Mouse (Mus musculus) testis, postnatal 14 days (tissue): ENCODE data around the gene Pfdn4.

ENCODE experiments used
- DNase-seq: peaks from one replicate; pipeline ENCODE4 v3.0.0; 2021; ENCODE audit warnings: low spot score

Gene Pfdn4

DNA sequence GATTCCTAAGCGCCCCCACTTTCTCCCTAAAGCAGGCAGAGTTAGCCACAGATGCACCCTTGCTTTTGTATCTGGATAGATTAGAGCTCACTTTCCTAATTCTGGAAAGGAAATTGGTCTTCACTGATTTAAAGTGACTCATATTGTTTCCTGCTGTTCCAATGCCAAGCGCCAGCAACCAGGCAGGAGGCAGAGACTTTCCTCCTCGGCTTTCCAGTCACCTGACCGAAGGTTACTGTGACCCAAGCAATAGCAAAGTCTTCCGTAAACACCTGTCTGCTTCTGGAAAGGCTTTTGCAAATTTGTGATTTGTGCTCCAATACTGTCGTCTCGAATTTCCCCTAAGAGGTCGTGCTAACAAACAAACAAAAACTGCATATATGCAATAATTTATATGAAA lies 1.8 kb downstream of the Pfdn4 start:
- DNase-seq, result no peak

DNA sequence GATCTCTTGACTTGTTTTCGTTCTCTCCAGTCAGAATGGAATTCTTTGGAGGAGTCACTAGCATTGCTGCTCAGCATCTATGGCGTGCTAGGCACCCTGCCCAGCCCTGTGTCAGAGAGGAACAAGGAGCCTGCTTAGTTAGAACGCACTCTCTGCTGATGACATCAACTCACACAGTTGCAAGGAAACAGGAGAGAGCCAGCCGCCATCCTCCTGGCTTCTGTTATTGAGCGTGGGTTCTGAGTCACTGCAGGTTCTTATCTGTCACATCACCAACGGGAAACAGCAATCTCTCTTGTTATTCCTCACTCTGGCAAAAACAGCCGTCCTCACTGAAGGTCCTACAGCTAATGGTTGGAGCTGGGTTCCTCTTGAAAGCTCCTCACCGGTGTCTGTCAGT lies 7.1 kb downstream of the Pfdn4 start:
- DNase-seq, result no peak

DNA sequence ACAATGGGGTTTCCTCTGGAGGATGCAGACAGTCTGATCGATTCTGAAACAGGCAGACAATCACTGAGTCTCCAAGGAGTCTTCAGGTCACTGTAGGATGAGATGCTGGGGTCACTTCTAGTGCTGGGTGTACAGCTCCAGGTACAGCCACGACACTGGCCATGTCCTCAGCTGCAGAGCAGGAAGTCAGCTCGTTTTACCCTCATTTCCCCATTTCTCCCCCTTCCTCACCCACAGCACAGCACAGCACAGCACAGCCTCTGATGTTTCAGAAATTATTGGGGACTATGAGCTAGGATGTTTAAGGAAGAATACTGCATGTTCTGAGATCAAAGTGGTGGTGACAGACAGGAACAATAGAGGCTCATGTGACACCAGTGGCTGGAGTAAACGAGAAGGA lies 7.8 kb downstream of the Pfdn4 start:
- no peak for DNase-seq

DNA sequence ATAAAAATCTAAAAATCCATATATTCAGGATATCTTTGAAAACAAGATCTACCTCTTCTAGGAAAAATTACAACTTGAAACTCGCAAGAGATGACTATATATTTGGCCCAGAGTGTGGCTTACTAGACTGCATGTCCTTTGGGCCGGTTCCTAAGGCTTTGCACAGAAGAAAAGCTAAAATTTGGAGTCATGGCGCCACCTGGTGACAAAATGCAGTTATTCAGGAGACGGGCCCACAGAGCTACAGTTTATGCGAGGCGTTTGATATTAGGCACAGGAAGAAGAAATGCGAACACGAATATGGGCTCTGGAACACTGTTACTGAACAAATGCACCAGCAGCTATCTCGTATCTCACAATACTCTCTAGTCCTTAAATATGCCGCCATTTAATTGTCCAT lies 11.5 kb downstream of the Pfdn4 start:
- peak; percentile 40 for DNase-seq

DNA sequence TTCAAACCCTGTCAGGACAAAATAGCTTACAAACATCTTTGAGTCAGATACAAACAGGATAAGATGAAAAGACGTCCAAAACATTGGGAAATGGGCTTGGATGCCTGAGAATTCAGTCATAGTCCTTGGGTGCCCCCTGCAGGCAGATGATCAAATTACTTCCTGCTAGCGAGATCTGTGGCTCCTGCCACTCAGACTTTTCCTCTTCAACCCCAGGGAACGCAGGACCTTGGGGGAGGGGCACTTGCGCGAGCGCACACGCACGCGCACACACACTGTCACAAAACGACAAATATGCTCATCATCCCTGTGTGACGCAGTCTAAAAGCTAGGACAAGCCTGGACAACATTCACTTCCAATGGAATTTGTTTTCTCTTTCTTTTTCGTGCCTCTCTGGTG lies 12.6 kb downstream of the Pfdn4 start:
- DNase-seq, result peak; percentile 72

DNA sequence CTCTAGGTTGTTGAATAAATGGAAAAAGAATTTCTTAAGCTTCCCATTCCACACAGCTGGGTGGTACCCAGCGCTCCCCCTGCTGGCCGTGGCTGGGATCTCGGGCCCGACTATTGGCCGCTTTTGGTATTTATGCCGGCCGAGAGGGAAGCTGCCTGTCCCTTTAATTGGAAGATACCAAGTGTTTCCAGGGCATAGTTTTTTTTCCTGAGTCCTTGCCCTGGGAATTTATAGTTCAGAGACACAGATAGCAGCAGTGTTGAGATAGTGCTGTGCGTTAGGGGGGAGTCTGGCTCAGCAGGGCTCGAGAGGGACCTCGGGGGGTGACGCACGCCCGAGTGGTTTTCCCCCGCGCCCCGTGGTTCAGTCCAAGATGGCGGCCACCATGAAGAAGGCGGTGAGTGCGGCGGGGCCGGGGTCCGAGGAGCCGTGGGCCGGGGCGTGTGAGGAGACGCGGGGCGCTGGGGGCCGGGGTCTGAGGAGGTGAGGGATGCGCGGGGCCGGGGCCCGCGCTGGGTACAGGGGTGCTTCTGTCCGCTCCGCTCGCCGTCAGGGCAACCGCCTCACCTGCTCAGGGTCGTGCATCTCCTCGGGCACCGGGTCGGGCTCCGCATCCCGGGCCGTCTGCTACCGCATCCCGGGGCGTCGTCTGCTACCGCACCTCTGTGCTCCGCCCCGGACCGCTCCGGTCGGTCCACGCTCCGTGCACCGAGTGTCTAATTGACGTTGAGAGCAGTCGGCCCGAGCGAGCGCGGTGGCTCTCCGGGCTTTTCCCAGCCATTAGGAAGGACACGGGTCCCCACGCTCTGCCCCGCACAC lies 15.1 kb downstream of the Pfdn4 start:
- DNase-seq, result peak; percentile 87

DNA sequence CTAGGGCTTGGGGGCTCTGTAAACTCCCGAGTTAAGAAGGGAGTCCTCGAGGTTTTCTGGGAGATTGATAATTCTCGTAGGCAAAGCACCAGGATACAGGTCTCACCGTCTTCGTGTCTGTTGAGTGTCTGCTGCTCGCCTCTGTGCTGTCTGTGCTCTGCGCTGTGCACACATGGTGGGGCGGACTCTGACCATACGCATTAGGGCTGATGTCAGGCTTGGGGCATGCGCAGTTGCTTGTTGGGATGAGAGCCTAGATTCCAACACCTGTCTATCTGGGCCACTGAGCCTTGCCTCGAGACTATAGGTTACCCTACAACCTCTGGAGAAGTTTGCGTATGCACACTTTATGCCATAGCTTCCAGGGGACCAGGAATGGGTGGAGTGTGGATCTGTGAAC lies 17.5 kb downstream of the Pfdn4 start:
- DNase-seq, result no peak

DNA sequence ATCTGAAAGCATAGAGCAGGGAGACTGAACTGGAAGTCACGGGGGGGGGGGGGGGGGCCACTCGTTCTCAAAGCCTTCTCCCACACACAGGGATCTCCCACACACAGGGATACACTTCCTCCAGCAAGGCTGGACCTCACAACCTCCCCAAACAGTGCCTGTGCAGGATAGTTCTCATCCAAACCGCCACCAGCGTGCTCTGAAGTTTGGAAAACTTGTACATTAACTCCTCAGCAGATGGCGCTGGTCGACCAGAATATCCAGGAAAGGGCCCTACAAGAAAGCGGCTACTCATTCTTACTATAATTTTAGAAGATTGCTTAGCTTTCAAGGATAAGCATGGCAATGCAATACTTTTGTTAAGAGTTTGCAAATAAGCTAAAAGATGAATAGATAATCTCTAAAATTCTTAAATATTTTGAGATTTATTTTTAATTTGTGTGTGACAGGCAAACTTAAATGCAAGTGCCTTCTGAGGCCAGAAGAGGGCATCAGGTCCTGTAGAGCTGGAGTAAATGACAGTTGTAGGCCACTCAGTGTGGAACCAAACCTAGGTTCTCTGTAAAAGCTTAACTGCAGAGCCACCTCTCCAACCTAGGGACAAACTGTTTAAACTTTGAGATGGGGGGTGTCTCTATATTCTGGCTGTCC lies 24.2 kb downstream of the Pfdn4 start:
- no peak for DNase-seq

DNA sequence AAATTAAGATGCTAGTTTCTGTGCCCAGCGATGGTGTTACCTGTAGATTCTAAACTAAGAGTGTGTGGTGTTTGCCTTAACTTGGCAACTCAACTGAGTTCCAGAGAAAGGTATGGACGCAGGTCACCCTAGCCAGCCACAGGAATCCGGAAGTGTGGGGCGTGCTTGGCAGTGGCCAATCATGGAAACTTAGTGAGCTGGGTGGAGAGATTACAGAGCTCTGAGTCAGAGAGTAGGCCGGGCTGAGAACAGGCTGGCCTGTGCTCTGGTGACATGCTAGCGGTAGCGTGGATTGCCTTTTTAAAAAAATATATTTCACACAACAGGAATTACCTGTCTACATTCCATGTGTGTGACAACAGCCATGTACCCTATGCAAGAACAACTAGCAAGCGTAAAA lies 30.3 kb downstream of the Pfdn4 start:
- DNase-seq, result no peak

DNA sequence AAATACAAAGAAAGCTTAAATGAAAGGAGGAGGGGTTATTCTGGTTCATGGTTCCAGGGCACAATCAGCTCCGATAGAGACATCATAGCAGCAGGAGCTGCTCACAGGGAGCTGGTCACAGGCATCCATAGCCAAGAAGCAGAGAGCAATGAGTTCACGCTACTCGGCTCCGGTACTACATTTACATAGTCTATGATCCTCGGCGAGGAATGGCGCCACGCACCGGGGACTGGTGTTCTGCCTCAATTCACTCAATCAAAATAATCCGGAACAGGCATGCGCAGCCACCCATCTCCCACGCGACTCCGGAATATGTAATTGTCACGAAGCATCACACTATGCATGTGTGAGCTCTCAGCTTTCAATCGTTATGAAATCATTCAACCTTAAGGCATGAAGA lies 31.8 kb downstream of the Pfdn4 start:
- no peak for DNase-seq

DNA sequence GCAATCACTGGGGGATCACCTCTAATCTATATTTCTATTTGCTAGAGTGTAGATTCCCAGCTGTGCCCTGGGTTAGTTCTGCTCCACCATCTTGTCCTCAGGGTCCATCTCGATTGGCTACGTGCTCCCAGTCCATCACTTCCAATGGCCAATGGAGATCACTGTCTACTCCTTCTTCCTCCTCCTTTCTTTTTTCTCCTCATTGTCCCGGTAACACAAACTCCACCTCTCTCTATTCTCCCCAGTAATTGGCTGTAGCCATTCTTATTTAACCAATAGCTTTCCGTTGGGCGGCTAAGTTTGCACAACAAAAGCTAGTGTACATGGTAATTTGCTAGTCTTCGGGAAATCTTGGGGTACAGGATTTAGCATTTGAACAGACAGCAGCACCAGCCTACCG lies 33.5 kb downstream of the Pfdn4 start:
- no peak for DNase-seq

DNA sequence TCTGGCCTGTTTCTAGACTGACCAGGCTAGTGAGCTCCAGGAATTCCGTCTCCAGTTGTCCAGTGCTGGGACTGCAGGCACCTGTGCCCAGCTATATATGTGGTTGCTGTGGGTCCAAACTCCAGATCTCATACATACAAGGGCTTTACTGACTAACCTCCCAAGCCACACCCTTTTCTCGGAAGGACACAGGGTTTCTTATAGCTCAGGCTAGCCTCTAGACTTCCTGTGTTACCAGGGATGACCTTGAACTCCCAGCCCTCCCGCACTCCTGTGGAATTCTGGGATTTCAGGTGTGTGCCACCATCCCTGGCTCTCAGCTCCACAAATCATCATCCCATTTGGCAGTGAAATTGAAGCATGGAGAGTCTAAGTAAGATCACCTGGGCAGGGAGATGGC lies 34.0 kb downstream of the Pfdn4 start:
- DNase-seq, result no peak

DNA sequence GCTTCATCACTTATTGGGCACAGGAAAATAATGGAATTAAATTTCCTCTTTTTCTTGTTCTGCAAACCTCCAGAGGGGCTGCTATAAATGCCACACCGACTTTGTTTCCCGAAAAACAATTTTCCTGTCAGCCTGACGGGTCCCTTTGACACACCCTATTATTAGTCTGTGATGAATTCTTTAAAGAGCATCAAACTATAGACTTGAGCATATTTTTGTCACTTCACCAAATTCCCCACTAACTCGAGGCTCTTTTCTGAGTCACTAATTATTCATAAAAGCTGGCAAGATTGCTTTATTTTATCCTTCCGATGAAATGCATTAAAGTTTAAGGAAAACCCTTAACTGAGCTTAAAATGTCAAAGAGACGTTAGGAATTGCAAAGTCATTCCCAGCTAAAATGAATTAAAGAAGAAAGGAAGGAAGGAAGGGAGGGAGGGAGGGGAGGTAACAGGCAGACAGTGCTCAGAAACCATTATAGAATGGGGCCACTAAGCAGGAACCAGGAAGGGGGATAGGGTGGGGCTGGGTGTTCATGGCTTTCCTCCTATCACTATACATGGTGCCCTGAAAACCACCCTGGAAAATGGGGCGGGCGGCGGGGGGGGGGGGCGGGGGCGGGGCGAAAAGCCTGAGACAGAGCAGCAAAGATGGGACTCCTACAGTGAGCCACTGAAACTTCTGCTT lies 38.0 kb downstream of the Pfdn4 start:
- no peak for DNase-seq

DNA sequence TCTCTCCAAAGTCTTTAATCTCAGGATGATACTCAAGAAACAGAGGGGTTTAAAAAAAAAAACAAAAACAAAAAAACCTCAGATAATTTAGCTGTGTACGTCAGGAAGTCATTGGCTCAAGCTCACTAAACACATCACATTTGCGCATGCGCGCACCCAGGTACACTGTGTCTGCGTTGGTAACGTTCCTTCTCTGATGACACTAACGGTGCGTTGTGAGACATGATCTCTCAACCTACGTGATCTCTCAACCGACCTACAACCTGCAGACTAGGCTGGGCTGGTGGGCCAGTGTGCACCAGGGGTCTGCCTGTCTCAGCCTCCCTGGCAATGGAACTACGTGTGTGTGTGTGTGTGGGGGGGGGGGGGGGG lies 38.6 kb downstream of the Pfdn4 start:
- peak; percentile 21 for DNase-seq

DNA sequence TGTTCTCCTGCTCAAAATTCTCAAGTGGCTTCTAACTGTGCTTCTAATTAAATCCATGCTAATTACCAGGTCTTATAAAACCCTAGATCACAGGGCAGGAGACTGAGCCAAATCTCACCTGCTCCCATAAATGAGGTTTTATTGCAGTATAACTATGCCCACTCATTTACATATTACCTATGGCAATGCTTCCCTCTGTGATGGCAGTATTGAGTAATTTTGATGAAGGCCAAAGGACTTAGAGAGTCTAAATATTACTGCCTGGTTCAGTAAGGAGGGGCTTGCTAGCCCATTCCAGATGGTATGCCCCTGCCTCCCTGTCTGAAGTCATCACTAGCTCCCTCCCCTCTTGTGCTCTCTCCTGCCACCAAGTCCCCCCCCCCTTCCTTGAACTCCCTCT lies 39.6 kb downstream of the Pfdn4 start:
- no peak for DNase-seq

DNA sequence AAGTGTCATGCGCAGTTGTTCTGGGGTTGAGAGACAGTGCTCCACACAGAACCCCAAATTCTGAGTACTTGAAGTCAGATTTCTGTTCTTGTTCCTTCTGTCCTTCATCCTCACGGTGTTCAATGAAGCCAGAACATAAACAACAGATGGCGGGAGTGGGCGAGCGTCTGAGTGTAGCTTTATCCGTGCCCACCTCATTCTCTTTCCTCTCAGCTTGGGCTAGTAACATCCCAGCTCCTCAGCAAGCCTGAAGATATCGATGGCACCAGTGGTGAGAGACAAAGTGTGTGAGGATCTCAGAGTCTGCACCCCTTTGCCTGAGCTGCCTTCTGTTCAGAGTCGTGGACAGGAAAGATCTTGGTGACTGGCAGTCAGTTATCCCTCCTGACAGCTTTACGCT lies 43.0 kb downstream of the Pfdn4 start:
- DNase-seq, result no peak

DNA sequence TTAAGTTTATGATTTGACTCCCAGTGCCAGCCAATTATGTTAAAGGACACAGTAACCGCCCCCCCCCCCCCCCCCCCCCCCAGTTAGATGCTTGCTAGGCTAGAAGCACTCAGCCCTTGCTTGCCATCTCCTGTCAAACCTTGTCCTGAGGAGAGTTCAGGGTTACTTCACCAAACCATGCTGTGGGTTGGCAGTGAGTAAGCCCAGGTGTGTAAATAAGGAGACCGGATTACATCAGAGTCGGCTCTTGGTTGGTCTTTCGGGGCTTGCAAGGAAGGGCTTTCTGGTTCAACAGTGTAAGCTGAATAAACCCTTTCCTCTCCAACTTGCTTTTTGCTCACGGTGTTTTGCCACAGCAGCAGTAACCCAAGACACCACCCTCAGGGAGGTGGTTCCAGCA lies 47.4 kb downstream of the Pfdn4 start:
- no peak for DNase-seq

DNA sequence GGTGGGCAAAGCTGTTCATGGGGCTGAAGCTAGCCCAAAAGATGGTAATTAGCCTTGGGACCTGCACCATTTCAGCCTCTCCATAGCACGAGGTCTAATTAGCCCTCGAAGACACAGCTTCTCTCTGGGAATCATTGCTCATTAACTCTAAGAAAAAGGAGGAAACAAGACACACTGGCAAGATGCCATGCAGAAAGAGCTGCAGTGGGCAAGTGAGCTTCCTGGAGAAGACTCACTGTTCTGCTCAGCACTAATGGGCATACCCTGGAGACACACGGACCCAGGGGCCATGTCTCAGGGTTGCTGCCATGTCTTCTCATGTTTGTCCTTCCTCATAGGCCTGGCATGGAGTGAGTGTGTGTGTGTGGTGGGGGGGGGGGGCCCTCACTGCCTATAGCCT lies 47.9 kb downstream of the Pfdn4 start:
- DNase-seq, result no peak

DNA sequence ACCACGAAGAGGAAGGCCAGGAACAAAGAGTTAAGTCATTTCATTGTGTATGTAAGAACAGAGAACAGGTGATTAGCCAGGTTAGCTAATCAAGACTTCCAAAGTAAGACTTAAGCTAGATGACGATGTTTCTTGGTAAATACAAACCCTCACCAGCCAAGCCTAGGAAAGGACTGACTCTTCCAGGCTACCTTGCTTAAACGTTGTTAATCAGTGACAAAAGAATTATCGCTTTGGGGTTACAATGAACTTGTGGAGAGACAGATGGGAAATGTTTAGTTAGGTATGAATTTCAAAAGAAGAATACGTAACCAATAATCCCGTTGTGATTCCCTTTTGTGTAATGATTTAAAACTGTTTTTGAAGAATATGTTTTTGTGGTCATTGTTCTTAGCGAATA lies 48.7 kb downstream of the Pfdn4 start:
- no peak for DNase-seq

DNA sequence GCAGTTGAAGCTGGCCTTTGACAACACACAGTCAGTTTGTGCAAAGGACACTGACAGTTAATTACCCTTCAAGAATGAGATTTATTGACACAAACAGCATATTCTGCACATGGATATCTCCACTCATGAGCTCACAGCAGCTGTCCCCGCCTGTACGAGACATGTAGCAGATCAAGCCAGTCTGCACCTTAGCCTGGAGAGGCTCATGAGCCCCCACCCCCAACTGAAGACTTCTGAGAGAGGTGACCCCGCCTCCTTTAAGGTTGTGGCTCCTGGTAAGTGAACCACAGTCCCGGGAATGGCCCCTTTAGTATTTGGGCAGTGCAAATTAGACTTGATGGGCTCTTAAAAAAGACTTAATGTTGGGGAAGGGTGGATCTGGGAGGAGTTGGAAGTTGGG lies 49.5 kb downstream of the Pfdn4 start:
- DNase-seq, result no peak

DNA sequence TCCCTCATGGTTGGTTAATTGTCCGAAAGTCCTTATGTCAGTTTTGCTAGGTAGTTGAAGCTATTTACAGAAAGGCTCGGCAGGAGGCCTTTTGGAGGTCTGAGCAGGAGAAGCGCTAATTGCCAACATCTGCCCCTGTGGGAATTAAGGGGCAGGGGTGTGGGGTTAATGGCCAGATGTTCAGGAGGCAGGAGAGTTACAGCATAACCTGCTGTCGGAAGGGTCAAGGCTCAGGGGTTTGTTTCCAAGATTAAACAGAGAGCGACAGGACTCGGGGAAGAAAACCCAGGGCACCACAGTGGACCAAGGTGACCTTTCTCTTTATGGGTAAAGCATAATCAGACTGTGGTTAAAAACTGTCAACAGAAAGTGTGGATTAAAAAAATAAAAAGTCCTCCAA lies 51.3 kb downstream of the Pfdn4 start:
- DNase-seq, result no peak

DNA sequence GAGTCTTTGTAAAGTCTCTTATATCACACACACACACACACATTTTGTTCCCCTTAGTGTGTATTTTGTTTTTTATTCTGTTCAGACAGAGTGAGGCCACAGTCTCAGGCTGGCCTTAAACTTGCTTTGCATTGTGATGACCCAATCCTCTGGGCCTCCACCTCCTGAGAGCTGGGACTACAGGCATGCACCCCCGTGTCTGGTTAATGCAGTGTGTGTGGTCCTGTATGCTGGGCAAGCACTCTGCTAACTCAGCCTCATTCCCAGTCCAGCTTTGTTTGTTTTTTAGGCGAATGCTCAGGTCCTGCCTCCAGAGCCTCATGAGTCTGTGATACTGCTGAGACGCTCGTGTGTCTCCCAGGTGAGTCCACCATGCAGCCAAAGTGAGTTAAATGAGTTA lies 51.8 kb downstream of the Pfdn4 start:
- no peak for DNase-seq

DNA sequence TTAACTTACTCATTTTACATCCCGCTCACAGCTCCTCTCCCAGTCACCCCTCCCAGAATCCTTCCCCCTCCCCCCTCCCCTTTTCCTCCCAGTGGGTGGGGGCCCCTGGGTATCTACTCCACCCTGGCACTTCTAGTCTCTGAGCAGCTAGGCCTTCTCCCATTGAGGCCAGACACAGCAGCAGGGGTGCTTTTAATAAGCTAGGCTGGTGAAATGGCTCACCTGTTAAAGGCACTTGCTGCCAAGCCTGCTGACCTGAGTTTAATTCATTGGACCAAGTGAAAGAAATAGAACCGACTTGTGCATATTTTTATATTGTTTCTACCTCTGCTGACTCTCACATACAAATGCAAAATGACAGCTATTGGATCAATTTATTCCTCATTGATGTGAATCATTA lies 52.9 kb downstream of the Pfdn4 start:
- no peak for DNase-seq

DNA sequence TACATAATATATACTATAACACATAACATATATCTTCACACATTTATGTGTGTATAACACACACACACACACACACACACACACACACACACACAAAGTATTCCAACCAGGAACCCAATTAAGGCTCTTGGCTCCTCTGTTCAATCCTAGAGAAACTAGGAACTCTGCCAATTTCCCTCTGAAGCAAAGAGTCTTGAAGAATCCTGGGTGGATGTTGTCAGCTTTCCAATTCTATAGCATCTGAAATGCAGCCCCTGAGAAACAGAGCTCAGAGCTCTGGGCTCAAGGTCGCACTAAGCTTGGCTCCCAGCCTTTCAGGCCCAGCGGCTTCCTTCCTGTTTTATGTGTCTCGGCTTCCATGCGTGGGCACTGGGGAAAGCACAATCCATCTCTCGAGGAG lies 54.0 kb downstream of the Pfdn4 start:
- DNase-seq, result no peak
